Mouse (Mus musculus): ENCODE results near the gene Zfp317. TPM values are rescaled to one million over a fixed set of nuclear protein-coding genes. Genes with fewer than 3 reads are reported as not detected.

Zfp317 gene
- polyA plus RNA-seq (2012; rRNA removed; ENCODE audit: low replicate concordance), result 7.9 and 16.4 TPM in 2 replicates

DNA sequence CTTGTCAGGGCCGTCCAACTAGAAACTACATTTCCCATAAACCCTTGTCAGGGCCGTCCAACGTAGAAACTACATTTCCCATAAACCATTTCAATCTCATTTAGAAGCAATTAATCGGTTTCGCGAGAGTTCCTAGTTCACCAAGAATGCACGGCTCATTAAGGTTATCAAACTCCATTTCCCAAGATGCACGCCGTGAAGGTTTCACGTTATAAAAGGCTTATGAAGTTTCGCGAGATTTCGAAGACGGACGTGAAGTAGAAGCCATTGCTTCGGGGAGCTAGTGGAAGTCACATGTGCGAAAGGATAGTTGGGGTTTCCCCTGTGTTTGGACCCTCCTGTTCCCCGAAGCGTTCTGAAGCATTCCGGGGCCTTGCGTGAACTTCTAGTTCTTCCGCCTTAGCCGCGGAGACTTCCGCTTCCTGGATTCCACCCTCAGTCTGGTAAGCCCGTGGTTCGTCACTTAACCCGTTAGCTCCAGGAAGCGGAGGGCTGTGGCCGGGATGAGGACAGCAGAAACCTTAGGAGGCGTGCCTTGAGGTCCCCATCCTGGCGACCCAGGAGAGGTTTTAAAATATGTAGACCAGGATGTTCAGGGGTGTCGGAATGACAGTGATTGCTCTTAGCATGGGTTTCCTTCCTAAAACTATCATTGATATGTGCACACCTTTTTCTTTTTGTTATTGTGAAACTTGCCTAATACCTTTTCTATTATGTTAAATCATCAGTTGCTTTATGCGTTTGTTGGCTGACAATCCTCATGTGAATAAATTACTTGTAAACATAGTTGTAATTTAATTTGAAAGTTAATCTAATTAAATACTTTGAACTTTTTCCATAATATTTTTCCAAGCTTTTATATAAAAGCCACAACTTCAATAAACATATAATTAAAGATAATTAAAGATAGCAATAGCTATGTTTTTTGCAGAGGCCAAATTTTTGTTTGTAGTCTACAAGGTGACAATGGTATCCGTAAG lies at the start of gene Zfp317:
Zfp317 (plus strand) TSS at position 260 of the 980 bp plus-strand sequence.

DNA sequence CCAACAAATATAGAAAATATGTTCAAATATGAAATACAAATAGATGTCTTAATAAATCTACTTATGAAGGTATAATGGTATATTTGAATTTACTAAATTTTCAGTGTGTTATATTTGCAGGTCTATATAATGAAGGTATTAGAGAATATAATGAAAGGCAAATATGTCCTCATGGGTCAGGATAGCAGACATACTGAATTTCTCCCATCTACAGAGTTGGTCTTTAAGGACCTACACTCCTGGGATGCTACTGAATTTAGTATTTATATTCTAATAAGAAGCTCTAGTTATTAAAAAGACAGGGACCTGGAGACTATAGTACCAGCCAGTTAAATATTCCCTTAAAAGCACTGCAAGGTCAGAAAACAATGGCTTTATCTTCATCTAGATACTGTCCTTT lies 39.6 kb upstream of the Zfp317 start, which contains the start of gene Olfr855:
Olfr855 (plus strand) TSS at position 301 of the 400 bp plus-strand sequence.

Other genes with a start within 250 kb of the Zfp317 start
- not detected in 2 replicates for gene Olfr847, start 243.4 kb upstream of the Zfp317 start, polyA plus RNA-seq (2012; rRNA removed; ENCODE audit: low replicate concordance)
- not detected in 2 replicates for gene Olfr849, start 181.8 kb upstream of the Zfp317 start, polyA plus RNA-seq (2012; rRNA removed; ENCODE audit: low replicate concordance)
- gene Olfr850, start 143.9 kb upstream of the Zfp317 start, polyA plus RNA-seq (2012; rRNA removed; ENCODE audit: low replicate concordance), result not detected in 2 replicates
- not detected in 2 replicates for gene Olfr851, start 128.8 kb upstream of the Zfp317 start, polyA plus RNA-seq (2012; rRNA removed; ENCODE audit: low replicate concordance)
- not detected in 2 replicates for gene Olfr853, start 81.0 kb upstream of the Zfp317 start, polyA plus RNA-seq (2012; rRNA removed; ENCODE audit: low replicate concordance)
- not detected in 2 replicates for gene Olfr854, start 54.7 kb upstream of the Zfp317 start, polyA plus RNA-seq (2012; rRNA removed; ENCODE audit: low replicate concordance)
- not detected in 2 replicates for gene Olfr855, start 39.5 kb upstream of the Zfp317 start, polyA plus RNA-seq (2012; rRNA removed; ENCODE audit: low replicate concordance)
- gene Olfr857, start 87.3 kb downstream of the Zfp317 start, polyA plus RNA-seq (2012; rRNA removed; ENCODE audit: low replicate concordance), result 0.17 TPM in 1 of 2 replicates, not detected in the other
- gene Olfr58, start 158.2 kb downstream of the Zfp317 start, polyA plus RNA-seq (2012; rRNA removed; ENCODE audit: low replicate concordance), result not detected in 2 replicates
- gene Olfr859, start 182.8 kb downstream of the Zfp317 start, polyA plus RNA-seq (2012; rRNA removed; ENCODE audit: low replicate concordance), result not detected in 2 replicates
- not detected in 2 replicates for gene Olfr860, start 227.6 kb downstream of the Zfp317 start, polyA plus RNA-seq (2012; rRNA removed; ENCODE audit: low replicate concordance)

All from subcutaneous adipose tissue, adult 2 months (tissue).